Comparison of ENCODE assay signal across 25 mouse cellular contexts in genomic region chr9:108225166-108225565, GRCm38 (mm10). TPM values are rescaled to one million over a fixed set of nuclear protein-coding genes. Genes with fewer than 3 reads are reported as not detected.
DNase-seq lines count a peak whose midpoint lies in the region; ATAC-seq and TF ChIP-seq lines count a peak whose summit lies in the region.
"Had no signal": no experiment of that assay in that cellular context is flagged by ENCODE, and none has a peak within 500 bp of the region (broad histone marks: within the 10 kb centered on the region; RNA-seq: fewer than 3 reads in every experiment).

No protein-coding gene starts in this region.

- no peak for DNase-seq in kidney, adult 2 months
- no peak for DNase-seq in kidney, postnatal 14 days
- DNase-seq in kidney, postnatal 0 days (ENCODE audit: low spot score), result no peak
- no peak for DNase-seq in kidney, postnatal 36 days
- peak; percentile 61 for DNase-seq in ZHBTc4 (ENCODE audit: low read depth, low spot score)
- no peak for DNase-seq in left cerebral cortex, adult 11 months (ENCODE audit: low spot score)
- DNase-seq: adrenal gland, adult 2 months; adrenal gland, postnatal 14 days; cerebellum, adult 11 months; cerebellum, adult 2 months; cerebellum, adult 9-11 months; cerebellum, postnatal 25 days; forebrain, postnatal 0 days; gastrocnemius, postnatal 25 days; heart, postnatal 10 days; heart, postnatal 36 days had no signal

- no peaks in the 10 kb centered on the region for H3K27me3 ChIP-seq in kidney, adult 2 months (replicated peaks; ENCODE audit: control insufficient read depth, insufficient read depth, low read length)
- no peaks in the 10 kb centered on the region for H3K27me3 ChIP-seq in kidney, postnatal 0 days (ENCODE audit: insufficient read depth, low read length)
- H3K27me3 ChIP-seq: embryonic facial prominence, embryonic 12.5 days; embryonic facial prominence, embryonic 15.5 days; heart, embryonic 15.5 days; hindbrain, embryonic 13.5 days had no signal

- H3K9ac ChIP-seq in kidney, postnatal 0 days (ENCODE audit: low read depth, low read length), result no peak overlapping the region
- H3K9ac ChIP-seq: embryonic facial prominence, embryonic 12.5 days; embryonic facial prominence, embryonic 15.5 days; forebrain, postnatal 0 days; heart, embryonic 15.5 days; hindbrain, embryonic 13.5 days had no signal

- no peak for TF ChIP-seq POLR2A in kidney, adult 2 months (IDR thresholded peaks at IDR 0.05; ENCODE audit: low read depth, low read length)

- no peaks in the 10 kb centered on the region for H3K9me3 ChIP-seq in kidney, postnatal 0 days (replicated peaks; ENCODE audit: low read length)
- H3K9me3 ChIP-seq: embryonic facial prominence, embryonic 12.5 days; embryonic facial prominence, embryonic 15.5 days; heart, embryonic 15.5 days; hindbrain, embryonic 10.5 days; hindbrain, embryonic 13.5 days had no signal

- H3K4me2 ChIP-seq in kidney, postnatal 0 days (ENCODE audit: low read length), result no peak overlapping the region
- H3K4me2 ChIP-seq: embryonic facial prominence, embryonic 12.5 days; embryonic facial prominence, embryonic 15.5 days; heart, embryonic 11.5 days; heart, embryonic 15.5 days; hindbrain, embryonic 13.5 days had no signal

- no peak for TF ChIP-seq CTCF in kidney, adult 2 months (conservative IDR thresholded peaks at IDR 0.05; ENCODE audit: insufficient read depth, insufficient read length, low read depth, low read length)
- TF ChIP-seq CTCF in kidney, postnatal 0 days (IDR thresholded peaks at IDR 0.05; ENCODE audit: low read depth), result no peak

- no peak for ATAC-seq in kidney, postnatal 0 days (replicated peaks; ENCODE audit: low FRiP score, low read depth)
- ATAC-seq: CD4-positive, CD25-positive, alpha-beta regulatory T cell, adult 4 months; forebrain, embryonic 14.5 days; forebrain, postnatal 0 days; hindbrain, embryonic 16.5 days had no signal

- H3K4me1 ChIP-seq in kidney, adult 2 months (ENCODE audit: control insufficient read depth, insufficient read depth, low read length), result peaks cover 48% of the 10 kb centered on the region
- H3K4me1 ChIP-seq in kidney, postnatal 0 days (replicated peaks; ENCODE audit: insufficient read depth, low read length), result peaks cover 46% of the 10 kb centered on the region
- H3K4me1 ChIP-seq: embryonic facial prominence, embryonic 12.5 days had no signal

- H3K4me3 ChIP-seq in kidney, adult 2 months (ENCODE audit: insufficient read depth, low read depth, low read length), result no peak overlapping the region
- H3K4me3 ChIP-seq in kidney, postnatal 0 days (replicated peaks; ENCODE audit: low read depth, low read length), result no peak overlapping the region
- H3K4me3 ChIP-seq: embryonic facial prominence, embryonic 12.5 days; embryonic facial prominence, embryonic 15.5 days; heart, embryonic 15.5 days; hindbrain, embryonic 10.5 days; hindbrain, embryonic 13.5 days had no signal

- H3K36me3 ChIP-seq in kidney, adult 2 months (ENCODE audit: control insufficient read depth, insufficient read depth, low read length), result no peaks in the 10 kb centered on the region
- no peaks in the 10 kb centered on the region for H3K36me3 ChIP-seq in kidney, postnatal 0 days (ENCODE audit: insufficient read depth, low read length)
- H3K36me3 ChIP-seq: embryonic facial prominence, embryonic 12.5 days; embryonic facial prominence, embryonic 15.5 days; heart, embryonic 15.5 days had no signal

- 26% methylated on average over 2 of the region's 2 CpGs for WGBS in kidney, adult 2 months
- WGBS in kidney, postnatal 0 days, result 56% methylated on average over 2 of the region's 2 CpGs

- peak overlapping the region; percentile 48 for H3K27ac ChIP-seq in kidney, adult 2 months (ENCODE audit: insufficient read depth, low read depth, low read length)
- H3K27ac ChIP-seq in kidney, postnatal 0 days, result peak overlapping the region; percentile 84
- H3K27ac ChIP-seq: embryonic facial prominence, embryonic 12.5 days; embryonic facial prominence, embryonic 15.5 days; heart, embryonic 15.5 days; hindbrain, embryonic 10.5 days; hindbrain, embryonic 13.5 days had no signal

RNA-seq across cellular contexts. Expression of gene Bsn, which starts 35.0 kb away (rescaled TPM):
- polyA plus RNA-seq in kidney, adult 2 months (2012; rRNA removed), result 0.15 and 0.17 TPM in 2 replicates
- 0.25 and 0.31 TPM in 2 replicates for polyA plus RNA-seq in kidney, postnatal 0 days (2015; fragmentation: Nextera tagmentation; extraction: Ambion mirVana)

RNA-seq across cellular contexts. Expression of gene Dag1, which starts 38.6 kb away (rescaled TPM):
- polyA plus RNA-seq in kidney, adult 2 months (2012; rRNA removed), result 66.8 and 67.2 TPM in 2 replicates
- polyA plus RNA-seq in kidney, postnatal 0 days (2015; fragmentation: Nextera tagmentation; extraction: Ambion mirVana), result 165 and 170 TPM in 2 replicates
